Mouse (Mus musculus) liver, embryonic 14.5 days (tissue): ENCODE data around the gene Cacna1c.

Source experiments
- CTCF ChIP-seq: IDR thresholded peaks from 2 replicates; pipeline ENCODE4 v1.5.1; 2016; ENCODE audit warnings: antibody characterized with exemption, low read depth, control low read depth
- EP300 ChIP-seq: IDR thresholded peaks from 2 replicates; pipeline ENCODE4 v1.6.1; 2016; ENCODE audit warnings: antibody characterized with exemption, low read depth

- TF ChIP-seq CTCF (no peak), EP300 (no peak)
These were observed 113.6 kb downstream of the Cacna1c start for GRCm38 (mm10) chr6:119082662-119083061.
